Mouse (Mus musculus): ENCODE data around the gene Cd37. TPM values are rescaled to one million over a fixed set of nuclear protein-coding genes. Genes with fewer than 3 reads are reported as not detected.

The Cd37 gene
- 13.6 TPM for polyA plus RNA-seq (2014; fragmentation: Illumina TruSeq; extraction: RNeasy Lipid Tissue Mini Kit (QIAGEN cat#74804); ENCODE audit: low read depth, low replicate concordance)

DNA sequence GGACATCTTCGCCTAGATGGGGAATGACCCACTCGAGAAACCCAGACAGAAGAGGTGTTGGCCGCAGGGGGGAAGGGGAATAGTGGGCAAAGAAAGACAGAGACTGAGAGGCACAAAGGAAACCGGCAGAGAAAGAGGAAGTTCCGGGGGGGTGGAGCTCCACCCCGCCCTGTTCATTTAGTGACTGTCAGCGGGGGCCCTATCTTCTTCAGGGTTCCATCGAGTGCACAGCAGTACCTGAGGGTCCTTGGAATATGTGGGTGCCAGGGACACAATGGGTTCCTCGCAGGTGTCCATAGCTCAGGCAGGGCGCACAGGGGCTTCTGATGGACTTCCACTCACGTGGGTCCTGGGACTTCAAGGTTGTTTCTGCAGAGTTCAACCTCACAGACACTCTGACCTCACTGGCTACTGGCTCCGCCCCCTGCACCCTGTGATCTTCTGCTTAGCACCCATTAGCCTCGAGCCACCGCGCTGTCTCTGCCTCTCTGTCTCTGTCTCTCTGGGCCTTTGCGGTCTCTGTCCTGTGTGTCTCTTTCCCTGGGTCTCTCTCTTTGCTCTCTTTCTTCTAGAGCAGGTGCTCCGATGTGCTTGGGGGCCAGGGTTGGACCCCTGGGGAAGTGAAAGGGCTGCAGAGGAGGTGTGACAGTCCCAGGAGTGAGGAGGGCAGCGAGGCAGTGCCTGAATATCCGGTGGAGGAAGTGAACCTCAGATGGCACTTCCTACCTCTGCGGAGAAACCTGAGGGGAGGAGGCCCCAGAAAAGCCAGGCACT is at the start of gene Cd37:
Cd37 (minus strand) TSS at position 393 of the 774 bp plus-strand sequence.

GRCm38 (mm10) chr7:45277136-45277760 is 38.3 kb upstream of the Cd37 start, which contains the start of gene Slc6a21:
Gene Slc6a21 (plus strand): TSS chr7:45277513.

GRCm38 (mm10) chr7:45240633-45241388 is 1.9 kb upstream of the Cd37 start, which contains the start of gene Slc6a16:
Gene Slc6a16 (plus strand): TSS chr7:45241085.

DNA sequence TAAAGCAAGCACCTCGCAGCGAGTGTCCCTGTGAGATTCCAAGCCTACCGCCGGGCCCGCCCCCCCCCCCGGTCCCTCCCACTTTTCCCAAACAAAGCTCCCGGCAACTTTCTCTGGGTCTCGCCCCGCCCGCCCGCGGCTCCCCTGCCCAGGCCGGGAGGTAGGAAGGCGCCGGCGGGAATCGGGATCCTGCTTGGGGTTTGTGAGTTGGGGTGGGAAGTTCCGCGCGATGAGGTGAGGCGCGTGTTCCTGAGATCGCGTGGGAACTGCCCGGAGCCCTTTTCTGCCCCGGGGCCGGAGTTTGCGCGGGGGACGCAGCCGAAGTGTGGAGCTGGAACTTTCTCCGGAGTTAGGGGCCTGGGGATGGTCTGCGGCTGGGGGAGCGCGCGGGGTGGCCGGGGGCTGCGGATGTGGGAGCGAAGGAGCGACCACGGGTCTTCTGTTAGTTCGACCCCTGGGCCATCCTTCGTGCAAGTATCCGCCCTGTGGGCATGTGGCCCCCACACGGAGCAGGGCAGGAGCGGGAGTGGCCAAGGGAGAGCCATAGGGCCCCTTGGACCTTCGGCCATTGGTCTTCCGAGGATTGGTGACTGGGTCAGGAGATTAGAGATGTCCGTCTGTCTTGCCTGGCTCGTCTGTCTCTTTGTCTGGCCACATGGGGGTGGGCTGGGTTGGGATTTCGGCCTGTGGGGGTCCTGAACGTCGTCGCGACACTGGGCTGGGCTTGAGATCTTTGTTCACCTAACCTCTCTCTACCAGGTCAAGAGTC is 23.1 kb downstream of the Cd37 start, which contains the start of gene Tead2:
Tead2 (plus strand) TSS at position 81 of the 769 bp plus-strand sequence.

DNA sequence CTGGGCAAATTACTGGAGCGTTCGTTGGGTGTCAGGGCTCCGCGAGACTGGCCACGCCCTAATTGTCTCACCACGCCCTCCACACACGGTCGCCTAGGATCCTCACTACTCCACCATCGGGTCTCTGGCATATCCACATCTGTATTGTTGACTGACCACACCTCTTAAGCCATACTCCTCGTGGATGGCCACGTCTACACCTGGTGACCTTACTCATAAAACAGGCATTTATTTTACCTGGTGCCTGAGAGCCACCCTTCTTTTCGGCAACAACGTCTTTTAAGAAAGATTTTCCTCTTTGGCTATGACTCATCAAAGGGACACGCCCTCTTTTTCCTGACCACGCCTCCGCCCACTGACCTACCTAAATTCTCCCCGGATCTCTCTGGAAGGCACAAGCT is 27.1 kb downstream of the Cd37 start, which contains the start of gene Dkkl1:
Dkkl1 (minus strand) TSS at position 297 of the 401 bp plus-strand sequence.

GRCm38 (mm10) chr7:45204380-45205143 is 34.4 kb downstream of the Cd37 start, which contains the start of gene Ccdc155:
Gene Ccdc155 (minus strand): TSS chr7:45204892.

Other genes starting within 250 kb of the Cd37 start
- 87.2 TPM for gene Irf3, start 241.5 kb downstream of the Cd37 start, polyA plus RNA-seq (2014; fragmentation: Illumina TruSeq; extraction: RNeasy Lipid Tissue Mini Kit (QIAGEN cat#74804); ENCODE audit: low read depth, low replicate concordance)
- 18.5 TPM for gene Bcl2l12, start 240.4 kb downstream of the Cd37 start, polyA plus RNA-seq (2014; fragmentation: Illumina TruSeq; extraction: RNeasy Lipid Tissue Mini Kit (QIAGEN cat#74804); ENCODE audit: low read depth, low replicate concordance)
- 57.7 TPM for gene Scaf1, start 222.8 kb downstream of the Cd37 start, polyA plus RNA-seq (2014; fragmentation: Illumina TruSeq; extraction: RNeasy Lipid Tissue Mini Kit (QIAGEN cat#74804); ENCODE audit: low read depth, low replicate concordance)
- gene Rras, start 221.2 kb downstream of the Cd37 start, polyA plus RNA-seq (2014; fragmentation: Illumina TruSeq; extraction: RNeasy Lipid Tissue Mini Kit (QIAGEN cat#74804); ENCODE audit: low read depth, low replicate concordance): 131 TPM
- 15.7 TPM for gene Prr12, start 186.2 kb downstream of the Cd37 start, polyA plus RNA-seq (2014; fragmentation: Illumina TruSeq; extraction: RNeasy Lipid Tissue Mini Kit (QIAGEN cat#74804); ENCODE audit: low read depth, low replicate concordance)
- 43.3 TPM for gene Nosip, start 176.7 kb downstream of the Cd37 start, polyA plus RNA-seq (2014; fragmentation: Illumina TruSeq; extraction: RNeasy Lipid Tissue Mini Kit (QIAGEN cat#74804); ENCODE audit: low read depth, low replicate concordance)
- 40.3 TPM for gene Prrg2, start 176.4 kb downstream of the Cd37 start, polyA plus RNA-seq (2014; fragmentation: Illumina TruSeq; extraction: RNeasy Lipid Tissue Mini Kit (QIAGEN cat#74804); ENCODE audit: low read depth, low replicate concordance)
- gene Rcn3, start 146.9 kb downstream of the Cd37 start, polyA plus RNA-seq (2014; fragmentation: Illumina TruSeq; extraction: RNeasy Lipid Tissue Mini Kit (QIAGEN cat#74804); ENCODE audit: low read depth, low replicate concordance): 67.3 TPM
- 149 TPM for gene Fcgrt, start 135.3 kb downstream of the Cd37 start, polyA plus RNA-seq (2014; fragmentation: Illumina TruSeq; extraction: RNeasy Lipid Tissue Mini Kit (QIAGEN cat#74804); ENCODE audit: low read depth, low replicate concordance)
- gene Rps11, start 114.7 kb downstream of the Cd37 start, polyA plus RNA-seq (2014; fragmentation: Illumina TruSeq; extraction: RNeasy Lipid Tissue Mini Kit (QIAGEN cat#74804); ENCODE audit: low read depth, low replicate concordance): 1,035 TPM
- gene Rpl13a, start 110.4 kb downstream of the Cd37 start, polyA plus RNA-seq (2014; fragmentation: Illumina TruSeq; extraction: RNeasy Lipid Tissue Mini Kit (QIAGEN cat#74804); ENCODE audit: low read depth, low replicate concordance): 2,139 TPM
- gene Gm45713, start 102.9 kb downstream of the Cd37 start, polyA plus RNA-seq (2014; fragmentation: Illumina TruSeq; extraction: RNeasy Lipid Tissue Mini Kit (QIAGEN cat#74804); ENCODE audit: low read depth, low replicate concordance): not detected
- 23.0 TPM for gene Flt3l, start 102.7 kb downstream of the Cd37 start, polyA plus RNA-seq (2014; fragmentation: Illumina TruSeq; extraction: RNeasy Lipid Tissue Mini Kit (QIAGEN cat#74804); ENCODE audit: low read depth, low replicate concordance)
- 44.6 TPM for gene Pih1d1, start 84.8 kb downstream of the Cd37 start, polyA plus RNA-seq (2014; fragmentation: Illumina TruSeq; extraction: RNeasy Lipid Tissue Mini Kit (QIAGEN cat#74804); ENCODE audit: low read depth, low replicate concordance)
- 22.5 TPM for gene Aldh16a1, start 84.5 kb downstream of the Cd37 start, polyA plus RNA-seq (2014; fragmentation: Illumina TruSeq; extraction: RNeasy Lipid Tissue Mini Kit (QIAGEN cat#74804); ENCODE audit: low read depth, low replicate concordance)
- gene Slc17a7, start 75.2 kb downstream of the Cd37 start, polyA plus RNA-seq (2014; fragmentation: Illumina TruSeq; extraction: RNeasy Lipid Tissue Mini Kit (QIAGEN cat#74804); ENCODE audit: low read depth, low replicate concordance): 0.97 TPM
- gene Gfy, start 59.5 kb downstream of the Cd37 start, polyA plus RNA-seq (2014; fragmentation: Illumina TruSeq; extraction: RNeasy Lipid Tissue Mini Kit (QIAGEN cat#74804); ENCODE audit: low read depth, low replicate concordance): not detected
- gene Pth2, start 58.1 kb downstream of the Cd37 start, polyA plus RNA-seq (2014; fragmentation: Illumina TruSeq; extraction: RNeasy Lipid Tissue Mini Kit (QIAGEN cat#74804); ENCODE audit: low read depth, low replicate concordance): not detected
- gene Ccdc155, start 34.2 kb downstream of the Cd37 start, polyA plus RNA-seq (2014; fragmentation: Illumina TruSeq; extraction: RNeasy Lipid Tissue Mini Kit (QIAGEN cat#74804); ENCODE audit: low read depth, low replicate concordance): 1.5 TPM
- 37.0 TPM for gene Dkkl1, start 27.0 kb downstream of the Cd37 start, polyA plus RNA-seq (2014; fragmentation: Illumina TruSeq; extraction: RNeasy Lipid Tissue Mini Kit (QIAGEN cat#74804); ENCODE audit: low read depth, low replicate concordance)
- gene Tead2, start 23.4 kb downstream of the Cd37 start, polyA plus RNA-seq (2014; fragmentation: Illumina TruSeq; extraction: RNeasy Lipid Tissue Mini Kit (QIAGEN cat#74804); ENCODE audit: low read depth, low replicate concordance): 17.0 TPM
- 1.4 TPM for gene Slc6a16, start 2.0 kb upstream of the Cd37 start, polyA plus RNA-seq (2014; fragmentation: Illumina TruSeq; extraction: RNeasy Lipid Tissue Mini Kit (QIAGEN cat#74804); ENCODE audit: low read depth, low replicate concordance)
- 9.4 TPM for gene Slc6a21, start 38.4 kb upstream of the Cd37 start, polyA plus RNA-seq (2014; fragmentation: Illumina TruSeq; extraction: RNeasy Lipid Tissue Mini Kit (QIAGEN cat#74804); ENCODE audit: low read depth, low replicate concordance)
- 41.0 TPM for gene Trpm4, start 94.7 kb upstream of the Cd37 start, polyA plus RNA-seq (2014; fragmentation: Illumina TruSeq; extraction: RNeasy Lipid Tissue Mini Kit (QIAGEN cat#74804); ENCODE audit: low read depth, low replicate concordance)
- 0.65 TPM for gene Hrc, start 96.2 kb upstream of the Cd37 start, polyA plus RNA-seq (2014; fragmentation: Illumina TruSeq; extraction: RNeasy Lipid Tissue Mini Kit (QIAGEN cat#74804); ENCODE audit: low read depth, low replicate concordance)
- 3.5 TPM for gene Ppfia3, start 127.9 kb upstream of the Cd37 start, polyA plus RNA-seq (2014; fragmentation: Illumina TruSeq; extraction: RNeasy Lipid Tissue Mini Kit (QIAGEN cat#74804); ENCODE audit: low read depth, low replicate concordance)
- gene Lin7b, start 131.5 kb upstream of the Cd37 start, polyA plus RNA-seq (2014; fragmentation: Illumina TruSeq; extraction: RNeasy Lipid Tissue Mini Kit (QIAGEN cat#74804); ENCODE audit: low read depth, low replicate concordance): 5.1 TPM
- 288 TPM for gene Snrnp70, start 156.6 kb upstream of the Cd37 start, polyA plus RNA-seq (2014; fragmentation: Illumina TruSeq; extraction: RNeasy Lipid Tissue Mini Kit (QIAGEN cat#74804); ENCODE audit: low read depth, low replicate concordance)
- gene Kcna7, start 166.5 kb upstream of the Cd37 start, polyA plus RNA-seq (2014; fragmentation: Illumina TruSeq; extraction: RNeasy Lipid Tissue Mini Kit (QIAGEN cat#74804); ENCODE audit: low read depth, low replicate concordance): not detected
- gene Ntf5, start 174.6 kb upstream of the Cd37 start, polyA plus RNA-seq (2014; fragmentation: Illumina TruSeq; extraction: RNeasy Lipid Tissue Mini Kit (QIAGEN cat#74804); ENCODE audit: low read depth, low replicate concordance): 2.6 TPM
- 1.4 TPM for gene Lhb, start 181.7 kb upstream of the Cd37 start, polyA plus RNA-seq (2014; fragmentation: Illumina TruSeq; extraction: RNeasy Lipid Tissue Mini Kit (QIAGEN cat#74804); ENCODE audit: low read depth, low replicate concordance)
- gene Gys1, start 195.7 kb upstream of the Cd37 start, polyA plus RNA-seq (2014; fragmentation: Illumina TruSeq; extraction: RNeasy Lipid Tissue Mini Kit (QIAGEN cat#74804); ENCODE audit: low read depth, low replicate concordance): 41.6 TPM
- gene Ruvbl2, start 199.0 kb upstream of the Cd37 start, polyA plus RNA-seq (2014; fragmentation: Illumina TruSeq; extraction: RNeasy Lipid Tissue Mini Kit (QIAGEN cat#74804); ENCODE audit: low read depth, low replicate concordance): 33.5 TPM
- gene Ftl1, start 220.8 kb upstream of the Cd37 start, polyA plus RNA-seq (2014; fragmentation: Illumina TruSeq; extraction: RNeasy Lipid Tissue Mini Kit (QIAGEN cat#74804); ENCODE audit: low read depth, low replicate concordance): 2,850 TPM
- gene Bax, start 227.8 kb upstream of the Cd37 start, polyA plus RNA-seq (2014; fragmentation: Illumina TruSeq; extraction: RNeasy Lipid Tissue Mini Kit (QIAGEN cat#74804); ENCODE audit: low read depth, low replicate concordance): 61.4 TPM
- gene Tulp2, start 242.8 kb upstream of the Cd37 start, polyA plus RNA-seq (2014; fragmentation: Illumina TruSeq; extraction: RNeasy Lipid Tissue Mini Kit (QIAGEN cat#74804); ENCODE audit: low read depth, low replicate concordance): 11.4 TPM
- 4.7 TPM for gene Gm45808, start 247.7 kb upstream of the Cd37 start, polyA plus RNA-seq (2014; fragmentation: Illumina TruSeq; extraction: RNeasy Lipid Tissue Mini Kit (QIAGEN cat#74804); ENCODE audit: low read depth, low replicate concordance)
- 23.6 TPM for gene Dhdh, start 249.7 kb upstream of the Cd37 start, polyA plus RNA-seq (2014; fragmentation: Illumina TruSeq; extraction: RNeasy Lipid Tissue Mini Kit (QIAGEN cat#74804); ENCODE audit: low read depth, low replicate concordance)

Data from adipose tissue, adult 10 weeks (tissue).